Mouse (Mus musculus) megakaryocyte, embryonic 14.5 days (primary cell): ENCODE data around the gene Cbx8.

Experiments used
- FLI1 ChIP-seq: IDR thresholded peaks from 2 replicates; pipeline ENCODE4 v1.6.1; 2012; ENCODE audit warnings: low read length, inconsistent platforms, mixed read lengths
- GATA1 ChIP-seq: IDR thresholded peaks from 3 replicates; pipeline ENCODE4 v1.6.1; 2012; ENCODE audit warnings: mixed read lengths, low read length, inconsistent platforms, borderline replicate concordance

DNA sequence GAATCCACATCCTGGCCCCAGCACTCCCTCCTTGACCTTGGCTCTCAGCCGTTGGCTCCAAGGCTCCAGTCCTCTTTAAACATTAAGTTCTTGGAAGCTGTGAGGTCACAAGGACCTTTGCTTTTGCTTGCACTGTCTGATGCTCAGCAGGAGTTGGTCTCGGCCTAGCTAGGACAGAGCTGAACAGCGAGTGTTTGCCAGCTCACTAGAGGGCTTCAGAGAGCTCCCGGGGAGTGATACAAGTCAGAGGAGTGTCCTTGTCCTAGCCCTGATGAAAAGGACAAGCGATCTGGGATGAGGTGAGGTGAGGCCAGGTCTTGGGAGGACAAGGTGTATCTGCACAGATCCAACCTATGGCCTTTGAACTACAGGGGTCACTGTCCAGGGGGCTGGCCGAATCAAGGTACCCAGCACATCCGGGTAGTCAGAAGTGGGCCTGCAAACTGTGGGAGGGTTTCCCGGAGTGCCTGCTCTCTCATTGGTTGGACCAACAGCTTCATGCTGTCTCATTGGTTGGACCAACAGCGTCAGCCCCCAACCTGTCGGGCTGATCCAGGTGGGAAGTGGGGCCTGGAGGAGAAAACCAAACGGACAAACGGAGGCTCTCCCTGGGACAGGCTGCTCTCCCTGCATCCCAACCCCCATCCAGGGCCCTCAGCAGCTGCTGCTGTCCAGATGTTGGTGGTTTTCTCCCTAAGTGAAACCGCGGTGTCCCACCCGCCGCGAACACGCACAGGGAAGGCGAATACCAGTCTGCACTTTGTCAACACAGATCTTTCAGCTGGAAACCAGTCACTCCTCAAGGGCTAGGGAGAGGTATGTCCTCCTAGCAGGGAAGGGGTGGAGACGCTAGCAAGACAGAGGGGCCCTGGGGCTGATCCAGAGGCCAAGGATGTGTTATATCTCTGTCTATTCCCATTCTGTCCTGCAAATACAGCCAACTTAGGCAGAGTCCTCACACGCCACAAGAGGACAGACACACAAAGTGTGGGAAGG lies 33.0 kb downstream of the Cbx8 start:
- TF ChIP-seq GATA1 (no peak), FLI1 (no peak)
